Mouse (Mus musculus): Measurements from ENCODE around the gene Acer1. TPM values are rescaled to one million over a fixed set of nuclear protein-coding genes. Genes with fewer than 3 reads are reported as not detected.

Gene Acer1
- polyA plus RNA-seq, 1 experiment from 2014 or later, result not detected

- Histone ChIP-seq H3K27ac (replicated peaks; ENCODE audit: low read depth, low read length) (no peak overlapping the region), H3K4me3 (replicated peaks; ENCODE audit: low read depth, low read length) (no peak overlapping the region), H3K9me3 (ENCODE audit: control insufficient read depth, low read length) (no peaks in the 10 kb centered on the region), H3K27me3 (ENCODE audit: control insufficient read depth, insufficient read depth, low read length) (no peaks in the 10 kb centered on the region), H3K4me1 (ENCODE audit: control insufficient read depth, insufficient read depth, low read length) (no peaks in the 10 kb centered on the region), H3K36me3 (ENCODE audit: control insufficient read depth, insufficient read depth, low read length) (no peaks in the 10 kb centered on the region), H3K4me2 (ENCODE audit: low read length) (no peak overlapping the region), H3K9ac (replicated peaks; ENCODE audit: low read length) (no peak overlapping the region)
- ATAC-seq (ENCODE audit: low FRiP score, low TSS enrichment) (no peak), DNase-seq (no peak)
- 77% methylated on average over 3 of the region's 3 CpGs for WGBS
Measured at GRCm38 (mm10) chr17:56969321-56969720, 12.6 kb downstream of the Acer1 start.

- no peak for ATAC-seq (ENCODE audit: low FRiP score, low TSS enrichment)
- no peak overlapping the region for H3K9ac ChIP-seq (replicated peaks; ENCODE audit: low read length)
- no peak overlapping the region for H3K4me2 ChIP-seq (ENCODE audit: low read length)
- H3K4me1 ChIP-seq (ENCODE audit: control insufficient read depth, insufficient read depth, low read length), result no peaks in the 10 kb centered on the region
- H3K27ac ChIP-seq (replicated peaks; ENCODE audit: low read depth, low read length), result no peak overlapping the region
- DNase-seq, result no peak
- H3K9me3 ChIP-seq (ENCODE audit: control insufficient read depth, low read length), result no peaks in the 10 kb centered on the region
- 78% methylated on average over 6 of the region's 6 CpGs for WGBS
- no peaks in the 10 kb centered on the region for H3K27me3 ChIP-seq (ENCODE audit: control insufficient read depth, insufficient read depth, low read length)
- H3K36me3 ChIP-seq (ENCODE audit: control insufficient read depth, insufficient read depth, low read length), result no peaks in the 10 kb centered on the region
- no peak overlapping the region for H3K4me3 ChIP-seq (replicated peaks; ENCODE audit: low read depth, low read length)
Measured at GRCm38 (mm10) chr17:56963646-56964045, 18.3 kb downstream of the Acer1 start.

- H3K27ac ChIP-seq (replicated peaks; ENCODE audit: low read depth, low read length), result no peak overlapping the region
- no peak overlapping the region for H3K9ac ChIP-seq (replicated peaks; ENCODE audit: low read length)
- no peak for DNase-seq
- no peaks in the 10 kb centered on the region for H3K36me3 ChIP-seq (ENCODE audit: control insufficient read depth, insufficient read depth, low read length)
- H3K4me3 ChIP-seq (replicated peaks; ENCODE audit: low read depth, low read length), result no peak overlapping the region
- no peaks in the 10 kb centered on the region for H3K4me1 ChIP-seq (ENCODE audit: control insufficient read depth, insufficient read depth, low read length)
- H3K9me3 ChIP-seq (ENCODE audit: control insufficient read depth, low read length), result no peaks in the 10 kb centered on the region
- no peaks in the 10 kb centered on the region for H3K27me3 ChIP-seq (ENCODE audit: control insufficient read depth, insufficient read depth, low read length)
- no peak overlapping the region for H3K4me2 ChIP-seq (ENCODE audit: low read length)
- 85% methylated on average over 5 of the region's 5 CpGs for WGBS
- no peak for ATAC-seq (ENCODE audit: low FRiP score, low TSS enrichment)
Measured at GRCm38 (mm10) chr17:56962642-56963405, 19.1 kb downstream of the Acer1 start.

DNA sequence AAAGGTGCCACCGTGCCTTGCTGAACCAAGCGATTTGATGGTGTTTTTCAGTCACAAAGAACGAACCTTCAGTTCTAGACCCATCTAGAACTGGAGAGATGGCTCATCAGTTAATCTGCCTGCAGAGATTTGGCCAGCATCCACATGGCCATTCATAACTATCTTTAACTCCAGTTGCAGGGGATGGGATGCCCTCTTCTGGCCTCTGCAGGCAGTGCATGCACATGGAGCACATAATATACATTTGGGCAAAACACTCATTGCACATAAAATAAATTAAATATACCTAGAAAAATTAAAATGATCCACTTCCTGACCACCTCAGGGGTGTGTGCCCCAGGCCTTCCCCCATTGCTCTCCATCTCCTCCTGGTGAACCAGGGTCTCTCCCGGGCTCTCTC, 20.0 kb downstream of the Acer1 start:
- Histone ChIP-seq H3K9ac (replicated peaks; ENCODE audit: low read length) (no peak overlapping the region), H3K4me2 (ENCODE audit: low read length) (no peak overlapping the region), H3K36me3 (ENCODE audit: control insufficient read depth, insufficient read depth, low read length) (no peaks in the 10 kb centered on the region), H3K27ac (replicated peaks; ENCODE audit: low read depth, low read length) (no peak overlapping the region), H3K9me3 (ENCODE audit: control insufficient read depth, low read length) (no peaks in the 10 kb centered on the region), H3K27me3 (ENCODE audit: control insufficient read depth, insufficient read depth, low read length) (no peaks in the 10 kb centered on the region), H3K4me3 (replicated peaks; ENCODE audit: low read depth, low read length) (no peak overlapping the region), H3K4me1 (ENCODE audit: control insufficient read depth, insufficient read depth, low read length) (no peaks in the 10 kb centered on the region)
- no peak for ATAC-seq (ENCODE audit: low FRiP score, low TSS enrichment)
- no peak for DNase-seq
- 93% methylated on average over 4 of the region's 4 CpGs for WGBS

DNA sequence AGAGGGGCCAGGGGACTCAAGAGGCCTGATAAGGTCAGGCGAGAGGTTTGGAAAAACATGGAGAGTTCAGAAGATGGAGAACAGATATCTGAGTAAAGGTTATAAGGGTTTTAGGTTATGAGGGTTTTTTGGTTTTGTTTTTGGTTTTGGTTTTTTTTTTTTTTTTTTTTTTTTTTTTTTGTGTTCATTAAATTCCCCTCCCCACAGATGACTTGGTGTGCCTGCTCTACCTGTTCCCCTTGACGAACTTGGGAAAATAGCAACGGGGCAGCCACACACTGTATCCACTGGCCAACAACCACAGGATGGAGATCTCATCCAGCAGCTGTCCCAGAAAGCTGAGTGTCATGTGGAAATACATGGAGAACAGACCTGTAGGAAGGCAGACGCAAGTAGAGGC, 23.3 kb downstream of the Acer1 start:
- H3K4me3 ChIP-seq (replicated peaks; ENCODE audit: low read depth, low read length), result no peak overlapping the region
- no peaks in the 10 kb centered on the region for H3K4me1 ChIP-seq (ENCODE audit: control insufficient read depth, insufficient read depth, low read length)
- H3K9ac ChIP-seq (replicated peaks; ENCODE audit: low read length), result no peak overlapping the region
- no peak for ATAC-seq (ENCODE audit: low FRiP score, low TSS enrichment)
- 83% methylated on average over 4 of the region's 4 CpGs for WGBS
- H3K27me3 ChIP-seq (ENCODE audit: control insufficient read depth, insufficient read depth, low read length), result no peaks in the 10 kb centered on the region
- no peak overlapping the region for H3K27ac ChIP-seq (replicated peaks; ENCODE audit: low read depth, low read length)
- H3K4me2 ChIP-seq (ENCODE audit: low read length), result no peak overlapping the region
- H3K36me3 ChIP-seq (ENCODE audit: control insufficient read depth, insufficient read depth, low read length), result no peaks in the 10 kb centered on the region
- no peaks in the 10 kb centered on the region for H3K9me3 ChIP-seq (ENCODE audit: control insufficient read depth, low read length)
- no peak for DNase-seq

- DNase-seq, result no peak
- 36% methylated on average over 11 of the region's 11 CpGs for WGBS
- ATAC-seq (ENCODE audit: low FRiP score, low TSS enrichment), result no peak
Measured at GRCm38 (mm10) chr17:56957763-56958429, 24.0 kb downstream of the Acer1 start.

DNA sequence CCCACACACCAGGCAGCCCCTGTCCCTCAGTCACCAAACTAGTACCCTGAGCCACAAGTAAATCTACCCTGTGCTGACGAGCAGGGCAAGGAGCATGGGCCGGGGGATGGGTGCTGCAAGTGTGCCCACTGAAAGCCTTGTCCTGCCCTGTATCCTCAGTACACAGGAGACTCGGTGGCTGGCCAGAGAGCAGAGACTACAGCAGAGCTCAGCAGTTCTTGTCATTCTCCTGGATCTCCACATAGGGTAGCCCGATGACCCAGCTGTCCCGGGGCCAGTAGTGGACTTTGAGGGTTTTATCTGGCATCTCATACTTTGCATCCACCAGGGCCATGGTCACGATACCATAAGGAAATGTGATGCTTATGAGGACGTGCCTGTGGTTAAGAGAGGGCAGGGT, 27.1 kb downstream of the Acer1 start:
- DNase-seq (no peak), ATAC-seq (ENCODE audit: low FRiP score, low TSS enrichment) (no peak)
- Histone ChIP-seq H3K36me3 (ENCODE audit: control insufficient read depth, insufficient read depth, low read length) (no peaks in the 10 kb centered on the region), H3K9ac (replicated peaks; ENCODE audit: low read length) (no peak overlapping the region), H3K9me3 (ENCODE audit: control insufficient read depth, low read length) (no peaks in the 10 kb centered on the region), H3K4me3 (replicated peaks; ENCODE audit: low read depth, low read length) (no peak overlapping the region), H3K27ac (replicated peaks; ENCODE audit: low read depth, low read length) (no peak overlapping the region), H3K4me2 (ENCODE audit: low read length) (no peak overlapping the region), H3K27me3 (ENCODE audit: control insufficient read depth, insufficient read depth, low read length) (no peaks in the 10 kb centered on the region), H3K4me1 (ENCODE audit: control insufficient read depth, insufficient read depth, low read length) (no peaks in the 10 kb centered on the region)
- 78% methylated on average over 7 of the region's 7 CpGs for WGBS

More at GRCm38 (mm10) chr17:56957763-56958429, 24.0 kb downstream of the Acer1 start:
- no peak overlapping the region for H3K27ac ChIP-seq (replicated peaks; ENCODE audit: low read depth, low read length)
- H3K9ac ChIP-seq (replicated peaks; ENCODE audit: low read length), result no peak overlapping the region
- H3K4me3 ChIP-seq (replicated peaks; ENCODE audit: low read depth, low read length), result no peak overlapping the region
- H3K4me1 ChIP-seq (ENCODE audit: control insufficient read depth, insufficient read depth, low read length), result no peaks in the 10 kb centered on the region
- no peaks in the 10 kb centered on the region for H3K36me3 ChIP-seq (ENCODE audit: control insufficient read depth, insufficient read depth, low read length)
- no peak overlapping the region for H3K4me2 ChIP-seq (ENCODE audit: low read length)
- H3K9me3 ChIP-seq (ENCODE audit: control insufficient read depth, low read length), result no peaks in the 10 kb centered on the region
- H3K27me3 ChIP-seq (ENCODE audit: control insufficient read depth, insufficient read depth, low read length), result no peaks in the 10 kb centered on the region

GRCm38 (mm10) chr17:56952639-56953038, 29.3 kb downstream of the Acer1 start:
- H3K4me3 ChIP-seq (replicated peaks; ENCODE audit: low read depth, low read length), result no peak overlapping the region
- ATAC-seq (ENCODE audit: low FRiP score, low TSS enrichment) (no peak), DNase-seq (no peak)
- no peaks in the 10 kb centered on the region for H3K9me3 ChIP-seq (ENCODE audit: control insufficient read depth, low read length)
- H3K4me1 ChIP-seq (ENCODE audit: control insufficient read depth, insufficient read depth, low read length), result no peaks in the 10 kb centered on the region
- WGBS, result 97% methylated on average over 1 of the region's 1 CpGs
- no peak overlapping the region for H3K4me2 ChIP-seq (ENCODE audit: low read length)
- H3K27ac ChIP-seq (replicated peaks; ENCODE audit: low read depth, low read length), result no peak overlapping the region
- no peaks in the 10 kb centered on the region for H3K36me3 ChIP-seq (ENCODE audit: control insufficient read depth, insufficient read depth, low read length)
- H3K27me3 ChIP-seq (ENCODE audit: control insufficient read depth, insufficient read depth, low read length), result no peaks in the 10 kb centered on the region
- H3K9ac ChIP-seq (replicated peaks; ENCODE audit: low read length), result no peak overlapping the region

- Histone ChIP-seq H3K9me3 (ENCODE audit: control insufficient read depth, low read length) (no peaks in the 10 kb centered on the region), H3K4me3 (replicated peaks; ENCODE audit: low read depth, low read length) (no peak overlapping the region), H3K27ac (replicated peaks; ENCODE audit: low read depth, low read length) (no peak overlapping the region), H3K27me3 (ENCODE audit: control insufficient read depth, insufficient read depth, low read length) (no peaks in the 10 kb centered on the region), H3K4me1 (ENCODE audit: control insufficient read depth, insufficient read depth, low read length) (no peaks in the 10 kb centered on the region), H3K4me2 (ENCODE audit: low read length) (no peak overlapping the region), H3K9ac (replicated peaks; ENCODE audit: low read length) (no peak overlapping the region), H3K36me3 (ENCODE audit: control insufficient read depth, insufficient read depth, low read length) (no peaks in the 10 kb centered on the region)
- ATAC-seq (ENCODE audit: low FRiP score, low TSS enrichment) (no peak), DNase-seq (peak; percentile 55)
- WGBS, result 15% methylated on average over 3 of the region's 3 CpGs
Measured at GRCm38 (mm10) chr17:56950915-56951314, 31.0 kb downstream of the Acer1 start.
